ENCODE assay signal across 9 mouse cellular contexts in the genomic region with DNA sequence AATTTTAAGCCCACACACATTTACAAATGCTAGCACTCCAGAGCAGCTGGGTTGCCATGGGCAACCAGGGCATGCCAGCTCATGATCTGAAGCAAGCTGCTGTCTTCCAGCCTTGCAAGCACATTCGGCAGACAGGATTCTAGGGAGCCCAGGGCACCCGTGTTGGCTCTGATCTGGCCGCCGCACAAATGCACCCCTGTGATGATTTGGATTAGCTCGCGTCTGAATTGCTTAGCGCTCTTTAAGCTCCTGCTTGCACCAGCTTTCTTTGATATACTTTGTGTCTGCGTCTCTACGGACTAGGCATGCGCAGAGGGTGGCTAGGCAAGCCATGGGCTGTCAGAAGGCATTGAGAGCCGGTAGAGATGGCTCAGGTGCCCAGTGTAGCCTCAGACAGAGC. TPM values are rescaled to one million over a fixed set of nuclear protein-coding genes. Genes with fewer than 3 reads are reported as not detected.
DNase-seq lines count a peak whose midpoint lies in the region; ATAC-seq lines count a peak whose summit lies in the region.
"Had no signal": no experiment of that assay in that cellular context is flagged by ENCODE, and none has a peak within 500 bp of the region (broad histone marks: within the 10 kb centered on the region; RNA-seq: fewer than 3 reads in every experiment).

No protein-coding gene starts in this region.

- 0 out of 2 replicates have a peak overlapping the region, but pooled peaks have one; percentile 8 for H3K27ac ChIP-seq in embryonic facial prominence, embryonic 15.5 days (replicated peaks)
- H3K27ac ChIP-seq in midbrain, embryonic 16.5 days (ENCODE audit: low read length) = peak overlapping the region; percentile 95

- H3K36me3 ChIP-seq in embryonic facial prominence, embryonic 15.5 days = no peaks in the 10 kb centered on the region
- no peaks in the 10 kb centered on the region for H3K36me3 ChIP-seq in midbrain, embryonic 16.5 days (ENCODE audit: control insufficient read depth, insufficient read depth, low read length)

- WGBS in embryonic facial prominence, embryonic 15.5 days = 16% methylated on average over 11 of the region's 11 CpGs
- 7% methylated on average over 11 of the region's 11 CpGs for WGBS in midbrain, embryonic 16.5 days

- peak; percentile 53; the same call in 1 of the 2 replicates for ATAC-seq in embryonic facial prominence, embryonic 15.5 days (ENCODE audit: insufficient number of reproducible peaks, low FRiP score, low TSS enrichment, low read depth)
- ATAC-seq in midbrain, embryonic 16.5 days = peak; percentile 95

- peak overlapping the region; percentile 40 for H3K4me2 ChIP-seq in embryonic facial prominence, embryonic 15.5 days (replicated peaks)
- H3K4me2 ChIP-seq in midbrain, embryonic 16.5 days (ENCODE audit: low read length) = peak overlapping the region; percentile 47

- H3K9ac ChIP-seq in embryonic facial prominence, embryonic 15.5 days = no peak overlapping the region
- peak overlapping the region; percentile 43 for H3K9ac ChIP-seq in midbrain, embryonic 16.5 days (ENCODE audit: low read depth, low read length)

- H3K4me1 ChIP-seq in embryonic facial prominence, embryonic 15.5 days = peaks cover 16% of the 10 kb centered on the region
- H3K4me1 ChIP-seq in midbrain, embryonic 16.5 days (ENCODE audit: control insufficient read depth, insufficient read depth, low read length) = peaks cover 29% of the 10 kb centered on the region

- H3K27me3 ChIP-seq in embryonic facial prominence, embryonic 15.5 days = no peaks in the 10 kb centered on the region
- H3K27me3 ChIP-seq in midbrain, embryonic 16.5 days (ENCODE audit: control insufficient read depth, insufficient read depth, low read depth, low read length) = no peaks in the 10 kb centered on the region

- DNase-seq in brain, embryonic 18.5 days (ENCODE audit: low read depth, low spot score) = peak; percentile 87
- DNase-seq in layer of hippocampus, adult 8-10 months (ENCODE audit: low spot score in 2 of 2) = peak; percentile 89
- no peak for DNase-seq in spleen, postnatal 4 days (ENCODE audit: low spot score in 2 of 2)
- DNase-seq in ovary, postnatal 10 days (ENCODE audit: low spot score) = no peak
- no peak for DNase-seq in gastrocnemius, adult 8-10 months (ENCODE audit: low spot score in 2 of 2)
- DNase-seq in lung, postnatal 10 days = no peak

- H3K9me3 ChIP-seq in embryonic facial prominence, embryonic 15.5 days (replicated peaks) = no peaks in the 10 kb centered on the region
- H3K9me3 ChIP-seq in midbrain, embryonic 16.5 days (replicated peaks; ENCODE audit: control insufficient read depth, low read length, poor library complexity, severe bottlenecking) = no peaks in the 10 kb centered on the region

- H3K4me3 ChIP-seq in embryonic facial prominence, embryonic 15.5 days (replicated peaks) = no peak overlapping the region
- peak overlapping the region; percentile 28 for H3K4me3 ChIP-seq in midbrain, embryonic 16.5 days (ENCODE audit: low read depth, low read length)

RNA-seq across cellular contexts. Expression of a gene that starts 39.3 kb away (rescaled TPM):
- 0.62 and 1.5 TPM in 2 replicates for polyA plus RNA-seq in embryonic facial prominence, embryonic 15.5 days (2015; fragmentation: Nextera tagmentation; extraction: Ambion mirVana)
- under 1 TPM; 0.18 to 0.90 (median 0.44) TPM for total RNA-seq in layer of hippocampus, adult 8-10 months (2022)
- polyA plus RNA-seq in midbrain, embryonic 16.5 days (2015; fragmentation: Nextera tagmentation; extraction: Ambion mirVana) = 0.11 and 0.33 TPM in 2 replicates
- not detected for total RNA-seq in gastrocnemius, adult 8-10 months (2022)
- polyA plus RNA-seq: large intestine, adult 2 months had no signal

RNA-seq across cellular contexts. Expression of a gene that starts 49.7 kb away (rescaled TPM):
- polyA plus RNA-seq in embryonic facial prominence, embryonic 15.5 days (2015; fragmentation: Nextera tagmentation; extraction: Ambion mirVana) = 1.4 and 1.7 TPM in 2 replicates
- total RNA-seq in layer of hippocampus, adult 8-10 months (2022) = under 1 TPM in 1 of 4 experiments, not detected in 3; 0.23 TPM
- 1.6 and 2.0 TPM in 2 replicates for polyA plus RNA-seq in midbrain, embryonic 16.5 days (2015; fragmentation: Nextera tagmentation; extraction: Ambion mirVana)
- not detected for total RNA-seq in gastrocnemius, adult 8-10 months (2022)
- polyA plus RNA-seq: large intestine, adult 2 months had no signal

Comparison
In these comparisons a context has a peak if more than half of its experiments do, and no peak if none do; other contexts are left out.
1. DNase-seq: peak in brain, embryonic 18.5 days (single experiment) and layer of hippocampus, adult 8-10 months (2 of 2); none in spleen, postnatal 4 days (0 of 2), ovary, postnatal 10 days (single experiment), gastrocnemius, adult 8-10 months (0 of 2) and lung, postnatal 10 days (single experiment).